Mouse (Mus musculus) spleen, adult 2 months (tissue): Measurements from ENCODE around the gene Klhl25.

Experiments used
- CTCF ChIP-seq: fragments of 200-500 bp; IDR thresholded peaks from 2 replicates; pipeline ENCODE4 v1.5.1; 2011; ENCODE audit warnings: mild to moderate bottlenecking, inconsistent platforms; ENCODE audit not compliant: insufficient read depth, insufficient read length, insufficient replicate concordance; ENCODE audit errors: extremely low read depth
- POLR2A ChIP-seq: fragments of 200-500 bp; IDR thresholded peaks from 2 replicates; pipeline ENCODE4 v1.6.1; 2011; ENCODE audit warnings: low read depth, low read length, inconsistent platforms

DNA sequence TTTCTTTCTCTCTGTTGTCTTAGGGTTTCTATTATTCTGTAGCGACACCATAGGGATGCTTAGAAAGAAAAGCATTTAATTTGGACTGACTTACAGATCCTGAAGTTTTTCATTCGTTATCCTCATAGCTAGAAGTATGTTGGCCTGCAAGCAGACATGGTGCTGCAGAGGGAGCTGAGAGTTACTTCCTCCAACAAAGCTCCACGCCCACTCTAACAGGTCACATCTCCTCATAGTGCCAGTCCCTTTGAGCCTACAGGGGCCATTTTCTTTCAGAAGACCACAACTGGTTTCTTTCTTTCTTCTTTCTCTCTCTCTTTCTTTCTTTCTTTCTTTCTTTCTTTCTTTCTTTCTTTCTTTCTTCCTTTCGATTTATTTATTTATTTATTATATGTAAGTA, 8.0 kb upstream of the Klhl25 start:
- TF ChIP-seq POLR2A (no peak), CTCF (no peak)
